ENCODE assay signal across 8 mouse cellular contexts in the genomic region with DNA sequence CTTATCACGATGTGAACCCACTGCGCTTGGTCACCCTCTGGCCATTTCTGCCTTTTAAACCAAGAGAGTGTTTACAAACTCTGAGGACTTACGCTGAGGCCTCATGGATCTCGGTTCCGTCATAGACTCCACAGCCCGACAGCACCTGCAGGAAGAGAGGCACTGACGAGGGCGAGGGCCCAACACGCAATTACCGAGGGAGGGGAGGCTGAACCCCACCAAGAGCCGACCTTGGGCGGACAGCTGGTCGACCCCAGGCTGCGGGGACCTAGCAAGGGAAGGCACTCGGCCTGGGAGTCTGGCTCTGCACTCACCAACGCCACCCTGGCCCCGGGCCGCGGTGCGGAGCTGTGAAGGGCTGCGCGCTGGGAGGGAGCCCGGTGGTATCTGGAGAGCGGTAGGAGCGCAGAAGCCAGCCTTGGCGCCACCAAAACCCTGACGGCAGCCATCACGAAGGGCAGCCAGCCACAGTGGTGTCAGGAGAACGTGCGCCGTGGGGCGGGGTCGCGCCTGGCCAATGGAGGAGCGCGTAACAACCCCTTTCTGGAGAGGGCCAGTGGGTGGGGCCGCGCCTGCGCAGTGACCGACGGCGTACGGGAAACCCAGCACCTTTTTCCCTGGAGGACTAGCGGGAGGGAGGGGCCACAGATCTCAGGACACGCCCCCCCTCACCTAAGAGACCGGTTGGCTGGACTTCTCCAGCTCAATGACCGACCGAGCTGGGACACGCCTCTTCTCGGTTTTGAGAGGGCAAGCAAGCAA. TPM values are rescaled to one million over a fixed set of nuclear protein-coding genes. Genes with fewer than 3 reads are reported as not detected.
A peak's percentile ranks its signal among the peaks of the same experiment; 100 is the strongest.
DNase-seq lines count a peak whose midpoint lies in the region; ATAC-seq lines count a peak whose summit lies in the region.

A gene (minus strand): TSS at position 502 of the 762 bp plus-strand sequence.

- H3K4me3 ChIP-seq in hindbrain, embryonic 16.5 days (ENCODE audit: low read length), result peak within 1 kb of the TSS; percentile 89
- peak within 1 kb of the TSS; percentile 72 for H3K4me3 ChIP-seq in macrophage (ENCODE audit: inconsistent target)

- peak; percentile 95 for DNase-seq in WW6 (ENCODE audit: low read depth, low spot score)
- peak; percentile 99 for DNase-seq in cerebellum, postnatal 4 days (ENCODE audit: low spot score in 2 of 2)
- peak; percentile 99 for DNase-seq in gastrocnemius, adult 18-20 months (ENCODE audit: low spot score)
- DNase-seq in left cerebral cortex, adult 18-20 months (ENCODE audit: low spot score in 2 of 2), result peak; percentile 100
- DNase-seq in right cerebral cortex, adult 18-20 months, result peak; percentile 100
- peak; percentile 97 for DNase-seq in urinary bladder, postnatal 10 days (ENCODE audit: low spot score)

- H3K79me2 ChIP-seq in macrophage (ENCODE audit: inconsistent target), result peaks cover 8% of the 10 kb centered on the region; the same call in 1 of the 2 replicates

- H3K36me3 ChIP-seq in hindbrain, embryonic 16.5 days (ENCODE audit: control insufficient read depth, insufficient read depth, low read length), result peaks cover 29% of the 10 kb centered on the region
- H3K36me3 ChIP-seq in macrophage (ENCODE audit: inconsistent target), result peaks cover 39% of the 10 kb centered on the region

- no peaks in the 10 kb centered on the region for H3K9me3 ChIP-seq in hindbrain, embryonic 16.5 days (ENCODE audit: control insufficient read depth, low read length)

- peak; percentile 96 for ATAC-seq in hindbrain, embryonic 16.5 days

- peak within 1 kb of the TSS; percentile 87 for H3K4me2 ChIP-seq in hindbrain, embryonic 16.5 days (ENCODE audit: low read length)

- H3K4me1 ChIP-seq in hindbrain, embryonic 16.5 days (ENCODE audit: control insufficient read depth, insufficient read depth, low read depth, low read length), result peaks cover 20% of the 10 kb centered on the region

- H3K9ac ChIP-seq in hindbrain, embryonic 16.5 days (ENCODE audit: low read depth, low read length), result peak within 1 kb of the TSS; percentile 91

- H3K27ac ChIP-seq in hindbrain, embryonic 16.5 days (ENCODE audit: low read depth, low read length), result peak within 1 kb of the TSS; percentile 74
- peak within 1 kb of the TSS; percentile 39 for H3K27ac ChIP-seq in macrophage

- H3K27me3 ChIP-seq in hindbrain, embryonic 16.5 days (replicated peaks; ENCODE audit: control insufficient read depth, insufficient read depth, low read length), result no peaks in the 10 kb centered on the region

- WGBS in hindbrain, embryonic 16.5 days, result 2% methylated on average over 50 of the region's 50 CpGs
- WGBS in macrophage (ENCODE audit: missing documents), result under 1% methylated on average over 47 of the region's 50 CpGs

RNA-seq across cellular contexts. Expression of the gene that starts here (rescaled TPM):
- total RNA-seq in gastrocnemius, adult 18-20 months (2021), result 100 to 1,000 TPM; 258 to 262 TPM
- 31.8 and 35.4 TPM in 2 replicates for polyA plus RNA-seq in hindbrain, embryonic 16.5 days (2015; fragmentation: Nextera tagmentation; extraction: Ambion mirVana)
- total RNA-seq in left cerebral cortex, adult 18-20 months (2021), result 100 to 1,000 TPM; 112 to 114 TPM
- total RNA-seq in macrophage (2018; cell fraction: chromatin; rRNA removed), result 10 to 100 TPM in 18 of 26 experiments, 1 to 10 TPM in 8; 4.3 to 35.5 (median 13.3) TPM
- 10 to 100 TPM; 20.5 to 40.4 (median 29.0) TPM for total RNA-seq in macrophage (2018; cell fraction: cytosol; rRNA removed)
- total RNA-seq in macrophage (2018; cell fraction: nucleus; rRNA removed), result 10 to 100 TPM in 20 of 26 experiments, 1 to 10 TPM in 6; 8.2 to 30.6 (median 14.0) TPM
- polyA plus RNA-seq in macrophage (2018), result 30.3 to 37.8 TPM (median 37.5 TPM) in 3 replicates

Comparison
In these comparisons a context has a peak if more than half of its experiments do, and no peak if none do; other contexts are left out.
1. Peak in every context shown above with its lines: DNase-seq, ATAC-seq, H3K4me3 ChIP-seq and H3K27ac ChIP-seq.